Mouse (Mus musculus) heart, embryonic 12.5 days (tissue): ENCODE data around the gene Lrrc25. TPM values are rescaled to one million over a fixed set of nuclear protein-coding genes. Genes with fewer than 3 reads are reported as not detected.

Source experiments
- ATAC-seq: fragments of 200-750 bp; cut with Nextera tagmentation; 2 replicates; pipeline ENCODE4 v1.8.0; 2017; ENCODE audit warnings: moderate TSS enrichment, moderate library complexity; ENCODE audit not compliant: insufficient number of reproducible peaks, low FRiP score
- H3K27ac ChIP-seq: fragments of 300-500 bp; sonication (generic); 2 replicates; pipeline ENCODE4 v1.5.1; 2016; ENCODE audit warnings: mild to moderate bottlenecking, moderate library complexity; ENCODE audit not compliant: poor library complexity, severe bottlenecking
- H3K27me3 ChIP-seq: fragments of 300-500 bp; sonication (generic); replicated peaks from 2 replicates; pipeline ENCODE4 v1.6.1; 2016; ENCODE audit warnings: mild to moderate bottlenecking, moderate library complexity
- H3K36me3 ChIP-seq: fragments of 300-500 bp; sonication (generic); 2 replicates; pipeline ENCODE4 v1.6.1; 2016; ENCODE audit warnings: mild to moderate bottlenecking, moderate library complexity
- H3K4me1 ChIP-seq: fragments of 300-500 bp; sonication (generic); replicated peaks from 2 replicates; pipeline ENCODE4 v1.6.1; 2016; ENCODE audit warnings: mild to moderate bottlenecking
- H3K4me2 ChIP-seq: fragments of 300-500 bp; sonication (generic); 2 replicates; pipeline ENCODE4 v1.6.1; 2016; ENCODE audit warnings: mild to moderate bottlenecking, moderate library complexity
- H3K4me3 ChIP-seq: fragments of 300-500 bp; sonication (generic); 2 replicates; pipeline ENCODE4 v1.5.1; 2016; ENCODE audit warnings: mild to moderate bottlenecking
- H3K9ac ChIP-seq: fragments of 300-500 bp; sonication (generic); 2 replicates; pipeline ENCODE4 v1.6.1; 2016; ENCODE audit warnings: mild to moderate bottlenecking, moderate library complexity
- H3K9me3 ChIP-seq: fragments of 300-500 bp; sonication (generic); replicated peaks from 2 replicates; pipeline ENCODE4 v1.6.1; 2016; ENCODE audit warnings: mild to moderate bottlenecking, moderate library complexity
- WGBS: fragments of 180-500 bp; shearing (Covaris S2); methylation state at CpG from one replicate; pipeline ENCODE4 v1.1.7; 2016; 5-methylcytosine and 5-hydroxymethylcytosine counted together
- polyA plus RNA-seq: library from polyadenylated mRNA; unstranded; fragments of >200 nt; fragmentation: Nextera tagmentation; extraction: Ambion mirVana; gene quantifications from 2 replicates; pipeline ENCODE4 v1.2.1, GENCODE M21; 2016

The Lrrc25 gene
- polyA plus RNA-seq, 1 experiment from 2014 or later = 0.65 TPM

GRCm38 (mm10) chr8:70593173-70593572 is 22.8 kb upstream of the Lrrc25 start:
- H3K4me1 ChIP-seq = peaks cover 51% of the 10 kb centered on the region

GRCm38 (mm10) chr8:70593961-70594609 is 21.9 kb upstream of the Lrrc25 start, which contains the start of gene Isyna1:
Gene Isyna1 (plus strand): TSS chr8:70594373.
- H3K27ac ChIP-seq = peak within 1 kb of the TSS; percentile 85
- H3K4me1 ChIP-seq = peaks cover 59% of the 10 kb centered on the region
- H3K4me2 ChIP-seq = peak within 1 kb of the TSS; percentile 98
- peaks cover 42% of the 10 kb centered on the region for H3K36me3 ChIP-seq
- H3K9me3 ChIP-seq = no peaks in the 10 kb centered on the region
- H3K4me3 ChIP-seq = peak within 1 kb of the TSS; percentile 71
- H3K27me3 ChIP-seq = no peaks in the 10 kb centered on the region
- under 1% methylated on average over 40 of the region's 40 CpGs for WGBS
- peak within 1 kb of the TSS; percentile 87 for H3K9ac ChIP-seq
- ATAC-seq = peak; percentile 90

More at GRCm38 (mm10) chr8:70593173-70593572, 22.8 kb upstream of the Lrrc25 start:
- Histone ChIP-seq H3K9ac (peak overlapping the region; percentile 87), H3K36me3 (peaks cover 46% of the 10 kb centered on the region), H3K4me2 (peak overlapping the region; percentile 98), H3K27me3 (no peaks in the 10 kb centered on the region), H3K9me3 (no peaks in the 10 kb centered on the region), H3K4me3 (peak overlapping the region; percentile 71; the same call in 1 of the 2 replicates), H3K27ac (peak overlapping the region; percentile 85)
- no peak for ATAC-seq
- 39% methylated on average over 8 of the region's 8 CpGs for WGBS

- Histone ChIP-seq H3K4me1 (peaks cover 66% of the 10 kb centered on the region), H3K9me3 (no peaks in the 10 kb centered on the region), H3K4me2 (peak overlapping the region; percentile 98), H3K36me3 (peaks cover 33% of the 10 kb centered on the region), H3K27me3 (no peaks in the 10 kb centered on the region), H3K9ac (peak overlapping the region; percentile 87), H3K27ac (peak overlapping the region; percentile 85), H3K4me3 (peak overlapping the region; percentile 71)
- WGBS = 6% methylated on average over 82 of the region's 82 CpGs
- peak; percentile 7 for ATAC-seq
Observed at GRCm38 (mm10) chr8:70594621-70595564, 21.1 kb upstream of the Lrrc25 start.

GRCm38 (mm10) chr8:70595811-70596210 is 20.1 kb upstream of the Lrrc25 start:
- H3K27ac ChIP-seq = no peak overlapping the region
- H3K9me3 ChIP-seq = no peaks in the 10 kb centered on the region
- WGBS = 93% methylated on average over 12 of the region's 12 CpGs
- H3K27me3 ChIP-seq = no peaks in the 10 kb centered on the region
- no peak for ATAC-seq
- H3K9ac ChIP-seq = no peak overlapping the region
- peak overlapping the region; percentile 98 for H3K4me2 ChIP-seq
- peaks cover 25% of the 10 kb centered on the region for H3K36me3 ChIP-seq
- H3K4me1 ChIP-seq = peaks cover 75% of the 10 kb centered on the region
- peak overlapping the region; percentile 71; the same call in 1 of the 2 replicates for H3K4me3 ChIP-seq

DNA sequence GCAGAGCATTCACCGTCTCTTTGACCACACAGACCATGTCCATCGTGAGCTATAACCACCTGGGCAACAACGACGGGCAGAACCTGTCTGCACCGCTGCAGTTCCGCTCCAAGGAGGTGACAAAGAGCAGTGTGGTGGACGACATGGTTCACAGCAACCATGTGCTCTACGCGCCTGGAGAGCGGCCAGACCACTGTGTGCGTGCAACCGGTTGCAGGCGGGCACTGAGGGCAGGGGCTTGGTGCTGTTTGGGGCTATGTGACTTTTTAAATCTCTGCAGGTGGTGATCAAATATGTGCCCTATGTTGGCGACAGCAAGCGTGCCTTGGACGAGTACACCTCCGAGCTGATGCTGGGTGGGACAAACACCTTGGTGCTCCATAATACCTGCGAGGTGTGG is 19.7 kb upstream of the Lrrc25 start:
- Histone ChIP-seq H3K4me2 (no peak overlapping the region; the same call in 1 of the 2 replicates), H3K9ac (no peak overlapping the region), H3K4me1 (peaks cover 79% of the 10 kb centered on the region), H3K9me3 (no peaks in the 10 kb centered on the region), H3K27me3 (no peaks in the 10 kb centered on the region), H3K36me3 (peaks cover 24% of the 10 kb centered on the region), H3K4me3 (no peak overlapping the region), H3K27ac (no peak overlapping the region)
- 88% methylated on average over 18 of the region's 18 CpGs for WGBS
- ATAC-seq = no peak

- Histone ChIP-seq H3K27me3 (no peaks in the 10 kb centered on the region), H3K4me1 (peaks cover 80% of the 10 kb centered on the region), H3K27ac (no peak overlapping the region), H3K4me3 (peak overlapping the region; percentile 53; the same call in 1 of the 2 replicates), H3K36me3 (peaks cover 21% of the 10 kb centered on the region), H3K9me3 (no peaks in the 10 kb centered on the region), H3K9ac (no peak overlapping the region), H3K4me2 (peak overlapping the region; percentile 81)
- WGBS = 85% methylated on average over 17 of the region's 17 CpGs
- no peak for ATAC-seq
Observed at GRCm38 (mm10) chr8:70596775-70597416, 19.1 kb upstream of the Lrrc25 start.

GRCm38 (mm10) chr8:70597417-70598272 is 18.3 kb upstream of the Lrrc25 start:
- 0 out of 2 replicates have a peak overlapping the region, but pooled peaks have one; percentile 15 for H3K27ac ChIP-seq
- ATAC-seq = no peak
- no peaks in the 10 kb centered on the region for H3K27me3 ChIP-seq
- peak overlapping the region; percentile 81 for H3K4me2 ChIP-seq
- peaks cover 28% of the 10 kb centered on the region for H3K36me3 ChIP-seq
- H3K4me1 ChIP-seq = peaks cover 80% of the 10 kb centered on the region
- H3K9ac ChIP-seq = peak overlapping the region; percentile 75
- H3K9me3 ChIP-seq = no peaks in the 10 kb centered on the region
- WGBS = 16% methylated on average over 62 of the region's 68 CpGs
- H3K4me3 ChIP-seq = peak overlapping the region; percentile 53

- H3K27me3 ChIP-seq = no peaks in the 10 kb centered on the region
- peak overlapping the region; percentile 75 for H3K9ac ChIP-seq
- H3K27ac ChIP-seq = no peak overlapping the region
- 6% methylated on average over 29 of the region's 29 CpGs for WGBS
- no peaks in the 10 kb centered on the region for H3K9me3 ChIP-seq
- H3K4me3 ChIP-seq = peak overlapping the region; percentile 53
- ATAC-seq = peak; percentile 12; the same call in 1 of the 2 replicates
- H3K4me1 ChIP-seq = peaks cover 74% of the 10 kb centered on the region
- peaks cover 34% of the 10 kb centered on the region for H3K36me3 ChIP-seq
- H3K4me2 ChIP-seq = peak overlapping the region; percentile 81
Observed at GRCm38 (mm10) chr8:70598283-70598682, 17.7 kb upstream of the Lrrc25 start.

GRCm38 (mm10) chr8:70598722-70599121 is 17.2 kb upstream of the Lrrc25 start:
- Histone ChIP-seq H3K4me1 (peaks cover 70% of the 10 kb centered on the region), H3K9me3 (no peaks in the 10 kb centered on the region), H3K4me3 (peak overlapping the region; percentile 53), H3K36me3 (peaks cover 36% of the 10 kb centered on the region), H3K27ac (no peak overlapping the region), H3K9ac (peak overlapping the region; percentile 75), H3K27me3 (no peaks in the 10 kb centered on the region), H3K4me2 (peak overlapping the region; percentile 81)
- 29% methylated on average over 10 of the region's 10 CpGs for WGBS
- ATAC-seq = no peak
